Mouse (Mus musculus): Measurements from ENCODE around the gene Srpr. TPM values are rescaled to one million over a fixed set of nuclear protein-coding genes. Genes with fewer than 3 reads are reported as not detected.

Gene Srpr
- polyA plus RNA-seq, 1 experiment from 2014 or later: 148 TPM

GRCm38 (mm10) chr9:35267976-35268715, 68.2 kb downstream of the Srpr start:
- Histone ChIP-seq H3K4me2 (replicated peaks) (peak overlapping the region; percentile 67), H3K27ac (peak overlapping the region; percentile 39; the same call in 1 of the 2 replicates)

DNA sequence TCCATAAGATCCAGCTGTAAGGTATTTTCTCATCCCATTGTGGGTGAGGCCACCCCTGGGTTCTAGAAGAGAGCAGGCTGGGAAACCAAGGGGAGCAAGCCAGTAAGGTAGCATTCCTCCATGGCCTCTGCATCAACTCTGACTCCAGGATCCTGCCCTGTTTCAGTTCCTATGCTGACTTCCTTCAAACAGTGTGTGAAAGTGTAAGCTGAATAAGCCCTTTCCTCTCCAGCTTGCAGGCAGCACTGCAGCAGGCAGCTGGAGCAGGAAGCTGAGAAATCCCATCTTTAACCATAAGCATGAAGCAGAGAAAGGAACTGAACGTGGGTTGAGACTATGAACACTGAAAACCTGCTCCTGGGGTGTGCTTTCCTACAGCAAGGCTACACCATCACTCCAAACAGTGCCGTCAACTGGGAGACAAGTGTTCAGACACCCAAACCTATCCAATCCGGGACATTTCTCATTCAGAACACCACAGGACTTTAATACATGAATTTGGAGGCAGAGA, 77.9 kb downstream of the Srpr start:
- no peak for ATAC-seq (ENCODE audit: low FRiP score, low read depth)
- peaks cover 10% of the 10 kb centered on the region for H3K4me1 ChIP-seq
- H3K27me3 ChIP-seq: no peaks in the 10 kb centered on the region
- no peak overlapping the region for H3K4me2 ChIP-seq (replicated peaks)
- no peaks in the 10 kb centered on the region for H3K9me3 ChIP-seq
- no peak overlapping the region for H3K27ac ChIP-seq
- no peak overlapping the region for H3K4me3 ChIP-seq
- H3K9ac ChIP-seq: no peak overlapping the region
- WGBS: 87% methylated on average over 3 of the region's 3 CpGs
- peaks cover 54% of the 10 kb centered on the region for H3K36me3 ChIP-seq

More at GRCm38 (mm10) chr9:35267976-35268715, 68.2 kb downstream of the Srpr start:
- Histone ChIP-seq H3K36me3 (peaks cover 32% of the 10 kb centered on the region), H3K9me3 (no peaks in the 10 kb centered on the region), H3K9ac (peak overlapping the region; percentile 80), H3K4me3 (peak overlapping the region; percentile 76), H3K4me1 (peaks cover 19% of the 10 kb centered on the region), H3K27me3 (no peaks in the 10 kb centered on the region)
- WGBS: 2% methylated on average over 21 of the region's 21 CpGs
- peak; percentile 64 for ATAC-seq (ENCODE audit: low FRiP score, low read depth)

- H3K4me3 ChIP-seq: no peak overlapping the region
- 77% methylated on average over 4 of the region's 4 CpGs for WGBS
- no peak overlapping the region for H3K4me2 ChIP-seq (replicated peaks)
- H3K9ac ChIP-seq: no peak overlapping the region
- no peak for ATAC-seq (ENCODE audit: low FRiP score, low read depth)
- H3K27me3 ChIP-seq: no peaks in the 10 kb centered on the region
- H3K36me3 ChIP-seq: peaks cover 49% of the 10 kb centered on the region
- no peak overlapping the region for H3K27ac ChIP-seq
- peaks cover 16% of the 10 kb centered on the region for H3K4me1 ChIP-seq
- no peaks in the 10 kb centered on the region for H3K9me3 ChIP-seq
Measured at GRCm38 (mm10) chr9:35278451-35278850, 78.5 kb downstream of the Srpr start.

- no peaks in the 10 kb centered on the region for H3K9me3 ChIP-seq
- no peaks in the 10 kb centered on the region for H3K27me3 ChIP-seq
- no peak overlapping the region for H3K4me3 ChIP-seq
- H3K4me1 ChIP-seq: peaks cover 32% of the 10 kb centered on the region
- 15% methylated on average over 5 of the region's 5 CpGs for WGBS
- no peak overlapping the region for H3K9ac ChIP-seq
- peak; percentile 29; the same call in 1 of the 2 replicates for ATAC-seq (ENCODE audit: low FRiP score, low read depth)
- H3K36me3 ChIP-seq: peaks cover 16% of the 10 kb centered on the region
- no peak overlapping the region for H3K4me2 ChIP-seq (replicated peaks)
- no peak overlapping the region for H3K27ac ChIP-seq
Measured at GRCm38 (mm10) chr9:35282006-35282850, 82.3 kb downstream of the Srpr start.

DNA sequence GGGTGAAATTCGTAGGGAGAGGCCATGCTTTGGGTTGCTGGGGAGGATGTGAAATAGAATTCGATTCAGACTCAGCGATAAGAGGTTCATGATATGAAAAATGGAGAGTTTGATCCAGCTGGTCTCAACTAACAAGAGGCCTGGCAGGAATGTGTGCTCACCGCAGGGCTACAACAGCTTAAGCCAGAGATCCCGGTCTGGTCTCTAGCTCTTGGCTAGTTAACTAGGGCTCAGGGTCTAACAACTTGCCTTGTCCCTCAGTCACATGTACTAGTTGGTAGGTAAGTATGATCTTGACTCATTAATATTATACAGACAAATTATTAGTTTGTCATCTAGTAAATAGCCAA, 82.9 kb downstream of the Srpr start:
- H3K9me3 ChIP-seq: no peaks in the 10 kb centered on the region
- no peak overlapping the region for H3K9ac ChIP-seq
- 0 out of 2 replicates have a peak, but pooled peaks have one; percentile 3 for ATAC-seq (ENCODE audit: low FRiP score, low read depth)
- no peak overlapping the region for H3K4me3 ChIP-seq
- no peaks in the 10 kb centered on the region for H3K27me3 ChIP-seq
- H3K27ac ChIP-seq: 0 out of 2 replicates have a peak overlapping the region, but pooled peaks have one; percentile 28
- H3K36me3 ChIP-seq: peaks cover 10% of the 10 kb centered on the region
- WGBS: 47% methylated on average over 5 of the region's 5 CpGs
- peaks cover 34% of the 10 kb centered on the region for H3K4me1 ChIP-seq
- no peak overlapping the region for H3K4me2 ChIP-seq (replicated peaks)

DNA sequence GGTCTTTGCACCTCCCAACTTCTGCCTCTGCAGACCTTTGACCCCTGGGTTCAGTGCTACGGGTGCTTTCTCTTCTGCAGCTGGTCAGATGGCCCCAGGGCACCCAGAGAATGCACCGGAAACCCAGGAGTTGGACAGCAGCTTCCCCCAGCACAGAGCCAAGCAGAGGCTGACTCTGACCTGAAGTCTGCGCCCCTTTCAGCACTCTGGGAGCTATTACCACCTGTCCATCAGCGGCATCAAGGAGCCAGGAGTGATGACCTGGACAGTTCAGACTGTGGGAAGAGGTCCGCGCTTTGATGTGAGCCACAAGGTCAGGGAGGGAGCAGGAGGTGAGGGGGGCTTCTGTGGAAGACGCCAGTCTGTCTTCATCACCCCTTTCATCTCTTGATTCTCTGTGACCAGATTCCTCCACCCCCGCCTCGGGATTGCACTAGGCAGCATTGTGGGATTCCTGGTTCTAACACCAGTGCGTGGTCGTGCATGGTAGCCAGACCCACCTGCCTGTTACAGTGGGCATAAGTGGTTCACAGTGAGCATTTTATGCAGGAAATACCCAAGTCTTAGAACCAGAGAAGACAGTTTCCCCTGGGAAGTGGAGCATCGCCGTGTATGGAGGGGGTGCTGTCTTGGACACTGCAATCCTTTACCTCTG, 83.6 kb downstream of the Srpr start:
- H3K27ac ChIP-seq: no peak overlapping the region; the same call in 1 of the 2 replicates
- no peak overlapping the region for H3K4me2 ChIP-seq (replicated peaks)
- 44% methylated on average over 13 of the region's 13 CpGs for WGBS
- H3K27me3 ChIP-seq: no peaks in the 10 kb centered on the region
- peaks cover 5% of the 10 kb centered on the region; the same call in 1 of the 2 replicates for H3K36me3 ChIP-seq
- H3K9me3 ChIP-seq: no peaks in the 10 kb centered on the region
- no peak overlapping the region for H3K9ac ChIP-seq
- no peak for ATAC-seq (ENCODE audit: low FRiP score, low read depth)
- no peak overlapping the region for H3K4me3 ChIP-seq
- H3K4me1 ChIP-seq: peaks cover 41% of the 10 kb centered on the region

DNA sequence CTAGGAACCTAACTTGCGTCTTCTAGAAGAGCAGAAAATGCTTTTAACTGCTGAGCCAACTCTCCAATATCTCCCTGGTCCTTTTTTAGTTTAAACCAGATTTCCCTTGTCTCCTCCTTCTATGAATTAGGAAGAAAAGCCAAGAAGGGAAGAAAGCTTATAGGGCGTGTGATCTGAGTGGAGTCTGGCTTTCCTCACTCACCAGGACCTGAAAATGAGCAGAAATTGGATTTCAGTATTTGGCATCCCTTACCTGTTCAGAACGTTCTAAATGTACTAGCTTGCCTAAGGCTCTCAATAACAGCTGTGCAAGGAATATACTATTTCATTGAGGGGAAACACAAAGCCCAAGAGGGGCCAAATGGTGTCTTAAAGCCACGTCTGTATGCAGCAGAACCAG, 84.4 kb downstream of the Srpr start:
- no peak overlapping the region for H3K27ac ChIP-seq
- 0 out of 2 replicates have a peak, but pooled peaks have one; percentile 48 for ATAC-seq (ENCODE audit: low FRiP score, low read depth)

DNA sequence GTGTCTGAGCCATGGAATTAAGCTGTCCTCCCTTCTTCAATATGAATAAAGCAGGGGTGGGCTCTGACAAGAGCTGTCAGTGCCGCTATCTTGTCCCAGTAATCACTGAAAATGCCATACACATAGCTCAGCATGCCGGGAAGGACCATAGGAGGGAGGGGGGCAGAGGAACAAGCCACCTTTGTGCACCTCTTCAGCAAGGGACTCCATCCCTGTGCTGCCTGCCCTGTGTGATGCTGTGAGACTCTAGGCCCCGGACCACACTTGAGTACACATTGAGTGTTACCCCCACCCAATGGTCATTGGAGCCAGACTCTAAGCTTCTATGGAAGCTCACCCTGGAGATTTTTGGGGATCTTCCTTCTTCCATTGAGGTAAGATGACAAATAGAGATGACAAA, 86.4 kb downstream of the Srpr start:
- Histone ChIP-seq H3K4me1 (peaks cover 59% of the 10 kb centered on the region), H3K27ac (no peak overlapping the region), H3K9me3 (no peaks in the 10 kb centered on the region), H3K4me3 (no peak overlapping the region), H3K36me3 (no peaks in the 10 kb centered on the region), H3K4me2 (replicated peaks) (no peak overlapping the region), H3K9ac (no peak overlapping the region), H3K27me3 (no peaks in the 10 kb centered on the region)
- WGBS: 87% methylated on average over 3 of the region's 3 CpGs
- no peak for ATAC-seq (ENCODE audit: low FRiP score, low read depth)

More for the DNA sequence above, 84.4 kb downstream of the Srpr start:
- WGBS: 57% methylated on average over 4 of the region's 4 CpGs
- H3K9me3 ChIP-seq: no peaks in the 10 kb centered on the region
- peaks cover 49% of the 10 kb centered on the region for H3K4me1 ChIP-seq
- H3K4me3 ChIP-seq: no peak overlapping the region
- H3K27me3 ChIP-seq: no peaks in the 10 kb centered on the region
- no peaks in the 10 kb centered on the region for H3K36me3 ChIP-seq
- H3K9ac ChIP-seq: no peak overlapping the region
- H3K4me2 ChIP-seq (replicated peaks): no peak overlapping the region

GRCm38 (mm10) chr9:35289992-35290391, 90.0 kb downstream of the Srpr start:
- 19% methylated on average over 7 of the region's 7 CpGs for WGBS
- Histone ChIP-seq H3K9me3 (no peaks in the 10 kb centered on the region), H3K4me2 (replicated peaks) (no peak overlapping the region), H3K27me3 (no peaks in the 10 kb centered on the region), H3K9ac (no peak overlapping the region), H3K4me1 (peaks cover 47% of the 10 kb centered on the region), H3K36me3 (no peaks in the 10 kb centered on the region), H3K4me3 (no peak overlapping the region), H3K27ac (no peak overlapping the region)
- no peak for ATAC-seq (ENCODE audit: low FRiP score, low read depth)

- H3K27ac ChIP-seq: no peak overlapping the region
- H3K9me3 ChIP-seq: no peaks in the 10 kb centered on the region
- no peaks in the 10 kb centered on the region for H3K27me3 ChIP-seq
- H3K4me2 ChIP-seq (replicated peaks): no peak overlapping the region
- WGBS: 90% methylated on average over 3 of the region's 3 CpGs
- H3K36me3 ChIP-seq: no peaks in the 10 kb centered on the region
- no peak overlapping the region for H3K9ac ChIP-seq
- H3K4me3 ChIP-seq: no peak overlapping the region
- H3K4me1 ChIP-seq: peaks cover 44% of the 10 kb centered on the region
- ATAC-seq (ENCODE audit: low FRiP score, low read depth): no peak
Measured at GRCm38 (mm10) chr9:35290417-35290816, 90.4 kb downstream of the Srpr start.

DNA sequence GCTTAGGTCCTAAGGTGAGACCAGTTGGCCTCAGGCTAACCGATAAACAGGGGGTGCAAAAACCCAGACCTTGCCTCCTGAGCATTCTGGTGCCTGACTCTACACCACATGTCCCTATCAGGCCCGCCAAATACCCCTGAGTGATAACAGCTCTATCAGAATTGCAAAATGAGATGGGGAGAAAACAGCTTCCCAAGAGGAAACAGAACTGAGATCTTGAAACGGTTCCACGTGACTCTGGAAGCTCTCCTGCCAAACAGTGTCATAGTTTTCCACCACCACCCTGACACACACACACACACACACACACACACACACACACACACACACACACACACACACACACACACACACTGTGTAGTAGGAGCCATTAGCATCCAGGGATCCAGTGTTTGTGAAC, 90.9 kb downstream of the Srpr start:
- Histone ChIP-seq H3K27ac (no peak overlapping the region), H3K4me3 (no peak overlapping the region), H3K9ac (no peak overlapping the region), H3K9me3 (0 out of 2 replicates have a peak, but pooled peaks cover 1% of the 10 kb centered on the region), H3K4me2 (replicated peaks) (no peak overlapping the region), H3K36me3 (no peaks in the 10 kb centered on the region), H3K4me1 (peaks cover 44% of the 10 kb centered on the region), H3K27me3 (no peaks in the 10 kb centered on the region)
- no peak for ATAC-seq (ENCODE audit: low FRiP score, low read depth)
- 79% methylated on average over 4 of the region's 4 CpGs for WGBS
